Mouse (Mus musculus) small intestine, adult 2 months (tissue): ENCODE measurements around the gene Mmp14.

Experiments used
- CTCF ChIP-seq: fragments of 200-500 bp; IDR thresholded peaks from 2 replicates; pipeline ENCODE4 v1.5.1; 2012; ENCODE audit warnings: low read depth, mild to moderate bottlenecking, control low read depth, inconsistent platforms, low read length, moderate library complexity, mixed read lengths; ENCODE audit not compliant: insufficient replicate concordance, insufficient read length; ENCODE audit errors: extremely low read depth
- POLR2A ChIP-seq: fragments of 200-500 bp; IDR thresholded peaks from 2 replicates; pipeline ENCODE4 v1.6.1; 2012; ENCODE audit warnings: low read depth, mild to moderate bottlenecking, control low read depth, inconsistent platforms, low read length, moderate library complexity

DNA sequence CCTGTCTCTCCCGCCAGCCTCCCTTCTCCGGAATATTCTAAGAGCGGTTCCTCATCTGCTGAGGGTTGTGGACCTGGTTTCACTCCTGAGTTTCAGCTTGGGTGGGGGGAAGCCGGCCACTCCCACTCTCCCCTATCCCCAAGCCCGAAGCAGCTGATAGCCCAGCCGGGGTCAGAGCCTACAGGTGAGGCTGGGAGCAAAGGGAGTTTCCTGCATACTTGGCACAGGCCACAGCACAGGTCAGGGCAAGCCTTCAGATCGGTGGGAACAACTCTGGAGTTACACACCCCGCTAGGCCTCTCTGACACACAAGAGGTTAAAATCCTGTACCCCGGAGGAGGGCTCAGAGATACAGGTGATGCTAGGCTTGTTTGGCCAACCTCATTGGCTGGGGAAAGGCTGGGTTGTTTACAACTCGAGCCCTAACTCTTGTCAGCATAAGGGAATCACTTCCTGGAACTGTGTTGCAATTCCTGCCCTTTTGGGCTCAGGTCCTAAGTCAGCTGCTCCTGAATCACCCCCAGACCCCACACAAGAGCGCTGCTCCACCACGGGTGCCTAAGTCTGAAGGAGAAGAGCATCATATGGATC, 2.6 kb downstream of the Mmp14 start:
- TF ChIP-seq POLR2A: no peak
- TF ChIP-seq CTCF: no peak
